Mouse (Mus musculus) gastrocnemius, adult 8-10 months (tissue): ENCODE measurements around the gene Minos1. TPM values are rescaled to one million over a fixed set of nuclear protein-coding genes. Genes with fewer than 3 reads are reported as not detected.

Source experiments
- DNase-seq, 2 experiments: peaks; one replicate each; pipeline ENCODE4 v3.0.0; 2022; ENCODE audit warnings: low spot score in 2 of 2
- total RNA-seq, 4 experiments: library from RNA; stranded (reverse); gene quantifications; 2 replicates each; pipeline ENCODE4 v1.2.4; 2022

The Minos1 gene
- total RNA-seq, 4 experiments from 2014 or later: 289 to 395 (median 341) TPM

DNA sequence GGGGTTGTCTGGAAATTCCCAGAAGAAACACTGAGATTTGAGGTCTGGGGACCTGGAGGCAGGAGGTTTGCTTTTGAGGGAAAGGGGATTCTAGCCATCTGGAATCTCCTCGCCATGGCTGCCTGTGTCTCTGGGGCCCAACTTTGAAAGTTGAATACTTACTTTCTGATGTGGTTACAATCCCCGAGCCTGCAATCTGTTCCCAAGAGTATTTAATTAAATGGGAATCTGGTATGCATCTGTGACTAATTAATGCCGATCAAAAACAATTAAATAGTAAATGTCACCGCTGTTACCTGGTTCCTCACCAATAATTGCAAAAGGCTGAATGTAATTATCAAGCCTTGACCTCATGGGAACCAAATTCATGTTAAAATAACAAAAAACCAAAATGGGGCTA is 13.7 kb upstream of the Minos1 start:
- DNase-seq: no peak

DNA sequence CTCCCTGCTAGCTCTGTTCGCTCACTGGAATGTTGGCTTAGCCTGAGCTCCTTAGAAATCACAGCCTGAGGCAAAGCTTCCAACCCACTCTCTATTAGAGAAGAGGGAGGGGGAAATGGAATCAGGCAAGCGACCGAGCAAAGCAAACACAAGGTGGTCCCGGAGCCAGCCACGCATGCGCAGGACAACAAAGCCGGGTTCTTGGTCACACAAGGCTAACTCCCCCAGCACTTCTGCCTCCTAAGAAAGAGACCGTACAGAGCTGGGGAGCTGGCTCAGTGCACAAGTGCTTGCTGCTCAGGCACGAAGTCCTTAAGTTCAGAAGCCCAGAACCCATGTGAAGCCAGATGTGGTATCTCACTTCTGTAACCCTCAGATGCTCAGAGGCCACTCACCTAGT is 12.1 kb upstream of the Minos1 start:
- DNase-seq: no peak

DNA sequence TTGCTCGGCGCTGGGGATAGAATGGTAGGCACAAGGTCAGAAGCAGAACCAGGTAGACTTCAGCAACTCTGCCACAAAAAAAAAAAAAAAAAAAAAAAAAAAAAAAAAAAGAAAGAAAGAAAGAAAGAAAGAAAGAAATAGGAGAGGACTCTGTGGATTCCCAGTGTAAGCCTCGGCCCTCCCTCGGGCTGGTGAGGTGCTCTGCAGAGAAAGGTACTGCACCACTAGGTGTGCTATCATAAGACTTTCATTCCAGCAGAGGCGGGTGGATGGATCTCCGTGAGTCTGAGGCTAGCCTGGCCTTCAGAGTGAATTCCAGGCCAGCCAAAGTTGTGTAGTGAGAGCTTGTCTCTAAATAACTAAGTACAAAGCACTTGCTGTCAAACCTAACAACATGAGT is 10.9 kb upstream of the Minos1 start:
- DNase-seq: no peak

DNA sequence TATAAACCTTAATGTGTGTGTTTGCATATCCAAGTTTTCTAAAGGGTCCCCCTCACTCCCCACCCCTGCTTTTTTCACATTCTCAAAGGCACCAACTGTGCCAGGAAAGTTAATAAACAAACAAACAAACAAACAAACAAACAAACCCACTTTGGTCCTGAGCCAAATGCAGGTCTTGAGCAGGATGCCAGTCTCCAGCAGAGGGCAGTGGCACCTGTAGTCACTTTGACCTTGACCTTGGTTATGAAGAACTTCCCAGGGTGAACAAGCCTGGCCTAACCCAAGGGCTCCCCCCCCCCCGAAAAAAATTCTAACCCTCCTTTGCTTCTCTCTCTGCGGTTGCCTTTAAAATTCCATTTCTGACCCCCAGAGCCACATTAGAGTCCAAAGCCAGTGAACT is 9.4 kb upstream of the Minos1 start:
- no peak for DNase-seq

GRCm38 (mm10) chr4:139136011-139136410 is 5.1 kb upstream of the Minos1 start:
- DNase-seq: no peak

DNA sequence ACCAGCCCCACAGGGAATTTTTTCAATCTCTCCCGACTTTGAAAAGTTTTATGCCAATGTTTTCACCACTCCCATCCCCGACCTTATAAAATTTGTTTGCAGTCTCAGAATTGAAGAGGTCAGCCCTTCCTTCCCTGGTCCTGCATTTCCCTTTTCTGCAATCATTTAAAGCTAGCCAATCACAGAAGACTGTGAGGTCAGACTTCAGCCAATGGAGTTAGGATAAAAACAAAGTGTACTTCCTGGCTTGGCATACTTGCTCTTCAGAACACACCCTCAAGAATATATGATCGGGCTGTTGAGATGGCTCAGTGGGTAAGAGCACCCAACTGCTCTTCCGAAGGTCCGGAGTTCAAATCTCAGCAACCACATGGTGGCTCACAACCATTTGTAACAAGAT is 2.2 kb upstream of the Minos1 start:
- DNase-seq: no peak

GRCm38 (mm10) chr4:139131858-139132672 is 1.2 kb upstream of the Minos1 start:
- DNase-seq: no peak

DNA sequence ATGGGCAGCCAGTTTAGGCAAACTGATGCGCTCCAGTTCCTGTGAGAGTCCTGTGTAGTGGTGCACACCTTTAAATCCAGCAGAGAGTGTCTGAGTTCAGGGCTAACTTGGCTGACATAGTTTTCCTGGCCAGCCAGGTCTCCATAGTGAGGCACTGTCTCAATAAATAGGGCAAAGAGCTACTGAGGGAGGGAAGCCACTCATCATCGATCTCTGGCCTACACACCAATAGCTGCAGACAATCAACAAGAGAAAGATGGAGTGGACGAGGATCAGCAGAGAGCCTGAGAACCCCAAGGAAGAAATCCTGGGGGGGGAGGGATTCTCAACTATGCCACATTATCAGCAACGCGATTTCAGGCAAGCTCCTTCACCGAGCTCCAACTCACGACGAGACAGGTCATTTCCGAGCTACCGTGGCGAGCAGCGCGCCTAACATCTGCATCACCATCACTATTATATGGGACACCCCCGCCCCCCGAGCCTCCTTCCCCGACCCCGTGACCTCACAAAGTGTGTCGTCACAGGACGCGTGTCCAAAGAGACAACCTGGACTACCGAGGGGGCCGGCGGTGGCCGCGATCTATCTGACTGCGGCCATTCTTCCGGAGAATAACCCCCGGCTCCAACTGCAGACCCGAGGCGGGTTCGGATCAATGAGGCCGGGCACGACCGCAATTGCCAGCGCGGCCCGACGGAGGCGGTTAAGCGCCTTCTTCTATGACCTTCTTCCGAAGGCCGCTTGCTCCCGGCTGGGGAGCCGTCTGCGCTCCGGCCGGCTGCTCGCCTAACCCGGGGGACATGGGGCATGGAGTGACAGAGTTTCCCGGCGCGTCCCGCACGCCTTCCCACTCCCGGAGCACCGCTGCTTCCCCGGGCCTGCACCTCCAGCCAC is 860 bp downstream of the Minos1 start:
- DNase-seq: no peak

DNA sequence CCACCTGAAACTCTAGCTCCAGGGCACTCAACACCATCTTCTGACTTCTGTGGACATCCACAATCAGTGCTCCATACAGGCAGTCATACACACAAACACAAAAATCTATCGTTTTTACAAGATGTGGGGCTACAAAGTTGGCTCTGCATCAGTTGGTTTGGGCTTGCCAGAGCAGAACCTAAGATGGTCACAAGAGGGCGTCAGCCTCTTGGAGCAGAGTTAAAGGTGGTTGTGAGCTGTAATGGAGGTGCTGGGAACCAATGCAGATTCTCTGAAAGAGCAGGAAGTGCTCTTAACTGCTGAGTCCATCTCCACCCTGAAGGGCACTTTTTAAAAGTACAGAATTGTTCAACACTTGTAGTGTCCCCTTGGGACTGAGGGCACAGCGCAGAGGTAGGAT is 4.4 kb downstream of the Minos1 start:
- no peak for DNase-seq

DNA sequence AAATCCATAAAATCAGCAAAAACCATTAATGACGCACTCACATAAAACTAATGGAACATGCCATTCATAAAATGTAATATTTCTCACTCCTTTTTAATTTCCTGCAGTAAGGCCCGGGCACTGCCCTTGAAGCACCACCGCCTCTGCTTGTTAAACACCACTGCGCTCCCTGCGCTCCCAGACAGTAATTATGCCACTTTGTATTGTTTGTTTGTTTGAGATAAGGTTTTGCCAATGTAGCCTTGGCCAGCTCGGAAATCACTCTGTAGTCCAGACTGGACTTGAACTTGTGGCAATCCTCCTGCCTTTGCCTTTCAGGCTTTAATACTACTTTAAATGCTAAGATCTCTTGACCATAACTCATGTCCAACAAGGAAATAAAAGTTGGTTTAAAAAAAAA is 6.0 kb downstream of the Minos1 start:
- DNase-seq: no peak

DNA sequence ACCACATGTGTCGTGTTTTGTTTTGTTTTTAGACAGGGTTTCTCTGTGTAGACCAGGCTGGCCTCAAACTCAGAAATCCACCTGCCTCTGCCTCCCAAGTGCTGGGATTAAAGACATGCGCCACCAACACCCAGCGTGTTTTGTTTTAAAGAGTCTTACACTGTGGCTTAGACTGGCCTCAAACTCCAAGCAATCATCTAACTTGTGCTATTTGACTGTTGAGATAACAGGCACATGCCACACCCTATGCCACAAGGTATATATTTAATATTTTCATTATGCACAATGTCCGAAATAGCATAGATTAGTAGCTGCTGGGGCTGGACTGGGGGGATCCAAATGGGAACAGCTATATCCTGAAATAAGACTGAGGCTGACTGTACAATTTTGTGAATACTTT is 8.4 kb downstream of the Minos1 start:
- DNase-seq: no peak

- DNase-seq: no peak
These were observed 9.9 kb downstream of the Minos1 start for GRCm38 (mm10) chr4:139120998-139121397.

GRCm38 (mm10) chr4:139120281-139120814 is 10.6 kb downstream of the Minos1 start:
- no peak for DNase-seq

- no peak for DNase-seq
These were observed 14.4 kb downstream of the Minos1 start for GRCm38 (mm10) chr4:139116356-139117063.

DNA sequence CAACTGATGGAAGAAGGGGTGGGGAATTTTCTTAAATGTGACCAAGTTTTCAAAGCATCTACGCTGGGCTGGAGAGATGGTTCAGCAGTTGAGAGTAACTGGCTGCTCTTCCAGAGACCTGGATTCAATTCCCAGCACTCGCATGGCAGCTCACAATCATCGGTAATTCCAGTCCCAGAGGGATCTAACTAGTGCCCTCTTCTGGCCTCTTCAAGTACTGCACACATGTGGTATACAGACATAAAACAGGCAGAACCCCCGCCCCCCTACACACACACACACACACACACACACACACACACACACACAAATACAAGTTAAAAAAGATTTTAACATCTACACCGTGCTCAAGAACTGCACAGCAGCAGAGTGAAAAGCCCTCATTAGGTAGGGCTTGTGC is 15.2 kb downstream of the Minos1 start:
- no peak for DNase-seq

DNA sequence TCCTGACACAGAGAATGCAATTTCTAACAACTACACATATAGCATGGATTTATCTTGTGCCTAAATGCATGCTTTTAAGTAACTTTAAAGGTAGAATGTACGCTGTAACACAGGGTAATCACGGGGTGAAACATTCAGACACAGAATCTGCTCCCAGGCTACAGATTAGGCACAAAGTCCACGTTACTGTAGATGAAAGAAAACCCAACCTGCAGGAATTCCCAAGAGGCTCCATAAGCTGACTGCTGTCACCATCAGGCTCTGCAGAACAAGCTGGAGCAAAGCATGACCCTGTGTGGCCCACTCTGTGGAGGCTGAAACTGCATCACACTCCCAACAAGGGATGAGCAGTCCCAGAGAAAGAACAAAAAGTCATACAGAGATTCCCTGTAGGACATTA is 18.4 kb downstream of the Minos1 start:
- no peak for DNase-seq

DNA sequence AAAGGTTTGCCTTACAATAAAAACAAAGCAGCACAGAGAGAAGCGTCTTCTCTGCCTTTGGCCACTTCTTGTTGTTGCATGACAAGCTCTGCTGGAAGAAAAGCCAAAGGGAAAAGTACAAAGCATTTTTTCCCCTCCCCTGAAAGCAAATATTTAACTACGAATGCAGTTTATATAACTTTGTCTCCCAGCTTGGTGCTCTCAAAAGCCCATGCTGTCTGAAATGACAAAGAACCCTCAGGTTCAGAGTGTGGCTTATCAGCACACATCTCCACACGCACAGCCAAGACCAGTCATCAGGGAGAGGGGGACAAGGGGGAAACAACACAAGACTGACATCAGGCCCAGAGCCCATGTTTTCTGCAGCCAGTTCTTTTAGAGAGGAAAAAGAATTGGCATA is 19.5 kb downstream of the Minos1 start:
- no peak for DNase-seq

- no peak for DNase-seq
These were observed 20.1 kb downstream of the Minos1 start for GRCm38 (mm10) chr4:139110858-139111257.

GRCm38 (mm10) chr4:139105453-139105852 is 25.5 kb downstream of the Minos1 start:
- no peak for DNase-seq

DNA sequence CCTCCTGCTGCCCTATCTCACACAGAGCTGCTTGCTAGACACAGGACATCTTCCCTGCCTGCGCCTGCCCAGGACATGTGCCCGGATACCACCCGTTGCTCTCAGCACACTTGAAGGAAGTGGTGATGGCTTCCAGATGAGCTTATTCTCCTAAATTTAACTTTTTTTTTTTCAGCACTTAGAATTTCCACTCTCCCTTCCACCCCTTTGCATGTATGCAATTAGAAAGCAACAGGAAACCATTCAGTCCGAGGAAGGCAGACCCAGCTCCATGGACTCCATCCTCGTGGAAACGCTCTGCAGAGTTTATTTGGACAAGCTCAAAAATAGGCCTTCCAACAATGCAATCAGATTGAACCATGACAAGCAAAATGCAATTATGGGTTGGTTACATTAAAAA is 29.4 kb downstream of the Minos1 start:
- DNase-seq: no peak

GRCm38 (mm10) chr4:139100326-139100725 is 30.6 kb downstream of the Minos1 start:
- DNase-seq: no peak

- DNase-seq: no peak
These were observed 34.7 kb downstream of the Minos1 start for GRCm38 (mm10) chr4:139096201-139096600.
